Mouse (Mus musculus) induced T-regulatory cell, adult 2 months (primary cell): ENCODE data around the gene Plscr1.

Source experiments
- DNase-seq: peaks from one replicate; pipeline ENCODE4 v3.0.0-alpha.2; 2012; ENCODE audit warnings: low read depth

The Plscr1 gene

GRCm38 (mm10) chr9:92253585-92254321, 4.2 kb downstream of the Plscr1 start:
- no peak for DNase-seq

GRCm38 (mm10) chr9:92260481-92261159, 11.1 kb downstream of the Plscr1 start:
- no peak for DNase-seq

GRCm38 (mm10) chr9:92265719-92266118, 16.2 kb downstream of the Plscr1 start:
- peak; percentile 68 for DNase-seq

GRCm38 (mm10) chr9:92266558-92267171, 17.1 kb downstream of the Plscr1 start:
- no peak for DNase-seq

GRCm38 (mm10) chr9:92267732-92268131, 18.2 kb downstream of the Plscr1 start:
- no peak for DNase-seq

- no peak for DNase-seq
These were observed 20.4 kb downstream of the Plscr1 start for GRCm38 (mm10) chr9:92269829-92270404.

- no peak for DNase-seq
These were observed 21.4 kb downstream of the Plscr1 start for GRCm38 (mm10) chr9:92270927-92271326.

GRCm38 (mm10) chr9:92272650-92273049, 23.1 kb downstream of the Plscr1 start:
- no peak for DNase-seq

GRCm38 (mm10) chr9:92273271-92273670, 23.7 kb downstream of the Plscr1 start:
- DNase-seq, result no peak

- peak; percentile 66 for DNase-seq
These were observed 24.6 kb downstream of the Plscr1 start for GRCm38 (mm10) chr9:92273956-92274762.

GRCm38 (mm10) chr9:92275486-92276207, 26.1 kb downstream of the Plscr1 start, which contains the start of gene Plscr2:
TSS of gene Plscr2 (plus strand) at chr9:92275602.
- DNase-seq, result no peak

GRCm38 (mm10) chr9:92276360-92276759, 26.8 kb downstream of the Plscr1 start:
- DNase-seq, result no peak

GRCm38 (mm10) chr9:92280048-92280447, 30.5 kb downstream of the Plscr1 start:
- DNase-seq, result no peak

- DNase-seq, result no peak
These were observed 33.1 kb downstream of the Plscr1 start for GRCm38 (mm10) chr9:92282563-92283171.

- DNase-seq, result no peak
These were observed 40.1 kb downstream of the Plscr1 start for GRCm38 (mm10) chr9:92289675-92290074.

- DNase-seq, result no peak
These were observed 42.6 kb downstream of the Plscr1 start for GRCm38 (mm10) chr9:92292169-92292568.

- DNase-seq, result no peak
These were observed 43.4 kb downstream of the Plscr1 start for GRCm38 (mm10) chr9:92292922-92293321.

GRCm38 (mm10) chr9:92293560-92294548, 44.3 kb downstream of the Plscr1 start:
- no peak for DNase-seq

- DNase-seq, result no peak
These were observed 48.7 kb downstream of the Plscr1 start for GRCm38 (mm10) chr9:92298288-92298687.
